ENCODE assay signal across 8 mouse cellular contexts in genomic region chr6:99623641-99624040, GRCm38 (mm10). TPM values are rescaled to one million over a fixed set of nuclear protein-coding genes. Genes with fewer than 3 reads are reported as not detected.
DNase-seq lines count a peak whose midpoint lies in the region; ATAC-seq and TF ChIP-seq lines count a peak whose summit lies in the region.

No protein-coding gene starts in this region.

- no peak for DNase-seq in kidney, adult 2 months
- no peak for DNase-seq in kidney, adult 18-20 months
- DNase-seq in ES-CJ7 (ENCODE audit: low read depth, low spot score): peak; percentile 60
- peak; percentile 77 for DNase-seq in embryo, embryonic 10.5 days (ENCODE audit: low spot score)
- peak; percentile 68 to 77 for DNase-seq in kidney, postnatal 4 days
- DNase-seq in cerebellum, adult 11-12 months: no peak

- TF ChIP-seq CTCF in kidney, adult 2 months (conservative IDR thresholded peaks at IDR 0.05; ENCODE audit: insufficient read depth, insufficient read length, low read depth, low read length): peak; percentile 46

- no peaks in the 10 kb centered on the region for H3K36me3 ChIP-seq in kidney, adult 2 months (ENCODE audit: control insufficient read depth, insufficient read depth, low read length)

- WGBS in kidney, adult 2 months: 29% methylated on average over 6 of the region's 6 CpGs

- ATAC-seq in monocyte, adult 5-6 weeks (replicated peaks; ENCODE audit: insufficient number of reproducible peaks, low FRiP score, low TSS enrichment, poor library complexity, severe bottlenecking): no peak
- ATAC-seq in megakaryocyte-erythroid progenitor cell, adult 5-6 weeks (replicated peaks; ENCODE audit: low FRiP score, low TSS enrichment, poor library complexity, severe bottlenecking): no peak

- H3K27ac ChIP-seq in kidney, adult 2 months (ENCODE audit: insufficient read depth, low read depth, low read length): no peak overlapping the region

- no peak for TF ChIP-seq POLR2A in kidney, adult 2 months (IDR thresholded peaks at IDR 0.05; ENCODE audit: low read depth, low read length)

- H3K4me1 ChIP-seq in kidney, adult 2 months (ENCODE audit: control insufficient read depth, insufficient read depth, low read length): no peaks in the 10 kb centered on the region

- no peak overlapping the region for H3K4me3 ChIP-seq in kidney, adult 2 months (ENCODE audit: insufficient read depth, low read depth, low read length)

- no peaks in the 10 kb centered on the region for H3K27me3 ChIP-seq in kidney, adult 2 months (replicated peaks; ENCODE audit: control insufficient read depth, insufficient read depth, low read length)

RNA-seq across cellular contexts. Expression of gene Eif4e3, which starts 42.9 kb away (rescaled TPM):
- 6.6 and 8.4 TPM in 2 replicates for polyA plus RNA-seq in kidney, adult 2 months (2012; rRNA removed)
- 23.3 to 33.9 TPM (median 30.5 TPM) in 3 replicates for total RNA-seq in monocyte, adult 5-6 weeks (2017)
- total RNA-seq in megakaryocyte-erythroid progenitor cell, adult 5-6 weeks (2014; fragmentation: Nextera tagmentation): 2.7 and 5.9 TPM in 2 replicates
- total RNA-seq in megakaryocyte-erythroid progenitor cell, adult 5-6 weeks (2017): 8.6 and 10.5 TPM in 2 replicates

RNA-seq across cellular contexts. Expression of gene Gm20696, which starts 43.0 kb away (rescaled TPM):
- polyA plus RNA-seq in kidney, adult 2 months (2012; rRNA removed): 0.31 and 0.50 TPM in 2 replicates
- total RNA-seq in monocyte, adult 5-6 weeks (2017): 12.8 to 26.5 TPM (median 21.5 TPM) in 3 replicates
- 5.7 and 21.7 TPM in 2 replicates for total RNA-seq in megakaryocyte-erythroid progenitor cell, adult 5-6 weeks (2014; fragmentation: Nextera tagmentation)
- total RNA-seq in megakaryocyte-erythroid progenitor cell, adult 5-6 weeks (2017): 0.94 and 1.4 TPM in 2 replicates

Comparison
In these comparisons a context has a peak if more than half of its experiments do, and no peak if none do; other contexts are left out.
1. DNase-seq: peak in ES-CJ7 (single experiment), embryo, embryonic 10.5 days (single experiment) and kidney, postnatal 4 days (2 of 2); none in kidney, adult 2 months (single experiment), kidney, adult 18-20 months (single experiment) and cerebellum, adult 11-12 months (single experiment).